Mouse (Mus musculus): ENCODE results near the gene Tnc. TPM values are rescaled to one million over a fixed set of nuclear protein-coding genes. Genes with fewer than 3 reads are reported as not detected.

Tnc gene
- polyA plus RNA-seq, 1 experiment = 0.51 TPM

- H3K27ac ChIP-seq (ENCODE audit: insufficient read depth, low read length) = no peak overlapping the region
- no peak for DNase-seq (ENCODE audit: low read depth in 1 of 2, low spot score in 2 of 2)
- no peak overlapping the region for H3K4me3 ChIP-seq (ENCODE audit: extremely low read depth, insufficient read depth, insufficient read length)
- 63% methylated on average over 12 of the region's 12 CpGs for WGBS
- no peaks in the 10 kb centered on the region for H3K27me3 ChIP-seq (ENCODE audit: control insufficient read depth, insufficient read depth, low read length)
- no peak for TF ChIP-seq POLR2A (IDR thresholded peaks at IDR 0.05; ENCODE audit: low read depth, low read length)
- TF ChIP-seq CTCF (IDR thresholded peaks at IDR 0.05; ENCODE audit: extremely low read depth, insufficient read depth, insufficient read length, insufficient replicate concordance) = no peak
- H3K36me3 ChIP-seq (ENCODE audit: control insufficient read depth, insufficient read depth, low read length) = no peaks in the 10 kb centered on the region
- no peaks in the 10 kb centered on the region for H3K4me1 ChIP-seq (ENCODE audit: control insufficient read depth, insufficient read depth, insufficient read length)
Observed at GRCm38 (mm10) chr4:64058048-64058855, 11.4 kb upstream of the Tnc start.

GRCm38 (mm10) chr4:64048177-64048576 lies 1.4 kb upstream of the Tnc start:
- no peaks in the 10 kb centered on the region for H3K4me1 ChIP-seq (ENCODE audit: control insufficient read depth, insufficient read depth, insufficient read length)
- H3K27ac ChIP-seq (ENCODE audit: insufficient read depth, low read length) = no peak overlapping the region
- no peak for DNase-seq (ENCODE audit: low read depth in 1 of 2, low spot score in 2 of 2)
- TF ChIP-seq POLR2A (IDR thresholded peaks at IDR 0.05; ENCODE audit: low read depth, low read length) (no peak), CTCF (IDR thresholded peaks at IDR 0.05; ENCODE audit: extremely low read depth, insufficient read depth, insufficient read length, insufficient replicate concordance) (no peak)
- H3K27me3 ChIP-seq (ENCODE audit: control insufficient read depth, insufficient read depth, low read length) = no peaks in the 10 kb centered on the region
- no peak overlapping the region for H3K4me3 ChIP-seq (ENCODE audit: extremely low read depth, insufficient read depth, insufficient read length)
- H3K36me3 ChIP-seq (ENCODE audit: control insufficient read depth, insufficient read depth, low read length) = no peaks in the 10 kb centered on the region
- 56% methylated on average over 7 of the region's 7 CpGs for WGBS

- no peak overlapping the region for H3K27ac ChIP-seq (ENCODE audit: insufficient read depth, low read length)
- H3K27me3 ChIP-seq (ENCODE audit: control insufficient read depth, insufficient read depth, low read length) = no peaks in the 10 kb centered on the region
- no peak overlapping the region for H3K4me3 ChIP-seq (ENCODE audit: extremely low read depth, insufficient read depth, insufficient read length)
- no peak for DNase-seq (ENCODE audit: low read depth in 1 of 2, low spot score in 2 of 2)
- no peaks in the 10 kb centered on the region for H3K4me1 ChIP-seq (ENCODE audit: control insufficient read depth, insufficient read depth, insufficient read length)
- 65% methylated on average over 4 of the region's 4 CpGs for WGBS
- no peaks in the 10 kb centered on the region for H3K36me3 ChIP-seq (ENCODE audit: control insufficient read depth, insufficient read depth, low read length)
- no peak for TF ChIP-seq POLR2A (IDR thresholded peaks at IDR 0.05; ENCODE audit: low read depth, low read length)
- TF ChIP-seq CTCF (IDR thresholded peaks at IDR 0.05; ENCODE audit: extremely low read depth, insufficient read depth, insufficient read length, insufficient replicate concordance) = no peak
Observed at GRCm38 (mm10) chr4:64043893-64044292, 2.9 kb downstream of the Tnc start.

GRCm38 (mm10) chr4:64043371-64043770 lies 3.4 kb downstream of the Tnc start:
- WGBS = 71% methylated on average over 6 of the region's 6 CpGs
- no peak overlapping the region for H3K4me3 ChIP-seq (ENCODE audit: extremely low read depth, insufficient read depth, insufficient read length)
- no peaks in the 10 kb centered on the region for H3K27me3 ChIP-seq (ENCODE audit: control insufficient read depth, insufficient read depth, low read length)
- no peaks in the 10 kb centered on the region for H3K4me1 ChIP-seq (ENCODE audit: control insufficient read depth, insufficient read depth, insufficient read length)
- DNase-seq (ENCODE audit: low read depth in 1 of 2, low spot score in 2 of 2) = no peak
- H3K27ac ChIP-seq (ENCODE audit: insufficient read depth, low read length) = no peak overlapping the region
- no peak for TF ChIP-seq CTCF (IDR thresholded peaks at IDR 0.05; ENCODE audit: extremely low read depth, insufficient read depth, insufficient read length, insufficient replicate concordance)
- no peak for TF ChIP-seq POLR2A (IDR thresholded peaks at IDR 0.05; ENCODE audit: low read depth, low read length)
- no peaks in the 10 kb centered on the region for H3K36me3 ChIP-seq (ENCODE audit: control insufficient read depth, insufficient read depth, low read length)

GRCm38 (mm10) chr4:64039091-64039490 lies 7.7 kb downstream of the Tnc start:
- WGBS = 75% methylated on average over 2 of the region's 2 CpGs
- no peaks in the 10 kb centered on the region for H3K27me3 ChIP-seq (ENCODE audit: control insufficient read depth, insufficient read depth, low read length)
- no peak for DNase-seq (ENCODE audit: low read depth in 1 of 2, low spot score in 2 of 2)
- H3K27ac ChIP-seq (ENCODE audit: insufficient read depth, low read length) = no peak overlapping the region
- H3K4me3 ChIP-seq (ENCODE audit: extremely low read depth, insufficient read depth, insufficient read length) = no peak overlapping the region
- TF ChIP-seq POLR2A (IDR thresholded peaks at IDR 0.05; ENCODE audit: low read depth, low read length) (no peak), CTCF (IDR thresholded peaks at IDR 0.05; ENCODE audit: extremely low read depth, insufficient read depth, insufficient read length, insufficient replicate concordance) (no peak)
- no peaks in the 10 kb centered on the region for H3K4me1 ChIP-seq (ENCODE audit: control insufficient read depth, insufficient read depth, insufficient read length)
- no peaks in the 10 kb centered on the region for H3K36me3 ChIP-seq (ENCODE audit: control insufficient read depth, insufficient read depth, low read length)

GRCm38 (mm10) chr4:64037513-64037912 lies 9.3 kb downstream of the Tnc start:
- WGBS = 90% methylated on average over 2 of the region's 2 CpGs
- H3K27me3 ChIP-seq (ENCODE audit: control insufficient read depth, insufficient read depth, low read length) = no peaks in the 10 kb centered on the region
- no peaks in the 10 kb centered on the region for H3K4me1 ChIP-seq (ENCODE audit: control insufficient read depth, insufficient read depth, insufficient read length)
- no peaks in the 10 kb centered on the region for H3K36me3 ChIP-seq (ENCODE audit: control insufficient read depth, insufficient read depth, low read length)
- no peak overlapping the region for H3K4me3 ChIP-seq (ENCODE audit: extremely low read depth, insufficient read depth, insufficient read length)
- no peak for DNase-seq (ENCODE audit: low read depth in 1 of 2, low spot score in 2 of 2)
- TF ChIP-seq POLR2A (IDR thresholded peaks at IDR 0.05; ENCODE audit: low read depth, low read length) (no peak), CTCF (IDR thresholded peaks at IDR 0.05; ENCODE audit: extremely low read depth, insufficient read depth, insufficient read length, insufficient replicate concordance) (no peak)
- H3K27ac ChIP-seq (ENCODE audit: insufficient read depth, low read length) = no peak overlapping the region

- no peaks in the 10 kb centered on the region for H3K36me3 ChIP-seq (ENCODE audit: control insufficient read depth, insufficient read depth, low read length)
- no peaks in the 10 kb centered on the region for H3K4me1 ChIP-seq (ENCODE audit: control insufficient read depth, insufficient read depth, insufficient read length)
- no peak for DNase-seq (ENCODE audit: low read depth in 1 of 2, low spot score in 2 of 2)
- 85% methylated on average over 1 of the region's 1 CpGs for WGBS
- H3K4me3 ChIP-seq (ENCODE audit: extremely low read depth, insufficient read depth, insufficient read length) = no peak overlapping the region; the same call in 1 of the 2 replicates
- TF ChIP-seq POLR2A (IDR thresholded peaks at IDR 0.05; ENCODE audit: low read depth, low read length) (no peak), CTCF (IDR thresholded peaks at IDR 0.05; ENCODE audit: extremely low read depth, insufficient read depth, insufficient read length, insufficient replicate concordance) (no peak)
- no peaks in the 10 kb centered on the region for H3K27me3 ChIP-seq (ENCODE audit: control insufficient read depth, insufficient read depth, low read length)
- H3K27ac ChIP-seq (ENCODE audit: insufficient read depth, low read length) = no peak overlapping the region
Observed at GRCm38 (mm10) chr4:64034724-64035123, 12.1 kb downstream of the Tnc start.

All from spleen, adult 2 months (tissue).